Mouse (Mus musculus): ENCODE data around the gene Ect2l.
"Not testable (repeated sequence)": the region's sequence is repeated elsewhere in the genome, so short reads cannot be mapped to it uniquely, and the experiment has no call there.

Ect2l gene

GRCm38 (mm10) chr10:18191706-18192105, 19.0 kb downstream of the Ect2l start:
- DNase-seq (ENCODE audit: low spot score in 2 of 2) = no peak

- DNase-seq (ENCODE audit: low spot score in 2 of 2) = no peak
Observed at GRCm38 (mm10) chr10:18189498-18189897, 21.2 kb downstream of the Ect2l start.

- DNase-seq (ENCODE audit: low spot score in 2 of 2) = no peak
Observed at GRCm38 (mm10) chr10:18188564-18188963, 22.1 kb downstream of the Ect2l start.

GRCm38 (mm10) chr10:18182246-18182645, 28.4 kb downstream of the Ect2l start:
- DNase-seq (ENCODE audit: low spot score in 2 of 2) = no peak

GRCm38 (mm10) chr10:18177304-18177703, 33.4 kb downstream of the Ect2l start:
- no peak for DNase-seq (ENCODE audit: low spot score in 2 of 2)

- DNase-seq (ENCODE audit: low spot score in 2 of 2) = no peak
Observed at GRCm38 (mm10) chr10:18176722-18177121, 34.0 kb downstream of the Ect2l start.

- DNase-seq (ENCODE audit: low spot score in 2 of 2) = no peak
Observed at GRCm38 (mm10) chr10:18175087-18175486, 35.6 kb downstream of the Ect2l start.

- DNase-seq (ENCODE audit: low spot score in 2 of 2) = no peak
Observed at GRCm38 (mm10) chr10:18162435-18162971, 48.2 kb downstream of the Ect2l start.

- DNase-seq (ENCODE audit: low spot score in 2 of 2) = no peak
Observed at GRCm38 (mm10) chr10:18147224-18147623, 63.5 kb downstream of the Ect2l start.

GRCm38 (mm10) chr10:18142231-18142630, 68.5 kb downstream of the Ect2l start:
- no peak for DNase-seq (ENCODE audit: low spot score in 2 of 2)

GRCm38 (mm10) chr10:18141389-18141788, 69.3 kb downstream of the Ect2l start:
- DNase-seq (ENCODE audit: low spot score in 2 of 2) = no peak

- no peak for DNase-seq (ENCODE audit: low spot score in 2 of 2)
Observed at GRCm38 (mm10) chr10:18139615-18140014, 71.1 kb downstream of the Ect2l start.

- not testable (repeated sequence) for DNase-seq (ENCODE audit: low spot score in 2 of 2)
Observed at GRCm38 (mm10) chr10:18138853-18139503, 71.7 kb downstream of the Ect2l start.

- DNase-seq (ENCODE audit: low spot score in 2 of 2) = no peak
Observed at GRCm38 (mm10) chr10:18131666-18132650, 78.7 kb downstream of the Ect2l start.

- no peak for DNase-seq (ENCODE audit: low spot score in 2 of 2)
Observed at GRCm38 (mm10) chr10:18130276-18130675, 80.4 kb downstream of the Ect2l start.

- no peak for DNase-seq (ENCODE audit: low spot score in 2 of 2)
Observed at GRCm38 (mm10) chr10:18118336-18118735, 92.4 kb downstream of the Ect2l start.

- DNase-seq (ENCODE audit: low spot score in 2 of 2) = no peak
Observed at GRCm38 (mm10) chr10:18113473-18114093, 97.1 kb downstream of the Ect2l start.

- no peak for DNase-seq (ENCODE audit: low spot score in 2 of 2)
Observed at GRCm38 (mm10) chr10:18110940-18111339, 99.8 kb downstream of the Ect2l start.

GRCm38 (mm10) chr10:18107471-18107870, 103.2 kb downstream of the Ect2l start:
- no peak for DNase-seq (ENCODE audit: low spot score in 2 of 2)

- DNase-seq (ENCODE audit: low spot score in 2 of 2) = no peak
Observed at GRCm38 (mm10) chr10:18102166-18102565, 108.5 kb downstream of the Ect2l start.

GRCm38 (mm10) chr10:18090691-18091090, 120.0 kb downstream of the Ect2l start:
- no peak for DNase-seq (ENCODE audit: low spot score in 2 of 2)

GRCm38 (mm10) chr10:18082772-18083171, 127.9 kb downstream of the Ect2l start:
- DNase-seq (ENCODE audit: low spot score in 2 of 2) = no peak
